Mouse (Mus musculus) adrenal gland, postnatal 10 days (tissue): Measurements from ENCODE around the gene Olfr262. TPM values are rescaled to one million over a fixed set of nuclear protein-coding genes. Genes with fewer than 3 reads are reported as not detected.
"Not testable (repeated sequence)": the region's sequence is repeated elsewhere in the genome, so short reads cannot be mapped to it uniquely, and the experiment has no call there.

Experiments
- DNase-seq: peaks from one replicate; pipeline ENCODE4 v3.0.0; 2021; ENCODE audit warnings: mixed read lengths
- long read RNA-seq, 2 experiments: library from polyadenylated mRNA; stranded (forward); transcript quantifications; one replicate each; pipeline ENCODE4 v2.0.0; 2021
- total RNA-seq, 2 experiments: library from RNA; stranded (reverse); gene quantifications; 2 replicates each; pipeline ENCODE4 v1.2.3; 2021

Gene Olfr262
- total RNA-seq: not detected
- long read RNA-seq, experiment 1: 0 reads
- long read RNA-seq, experiment 2: 0 reads

- no peak for DNase-seq
These were observed at the start of gene Olfr262 for GRCm38 (mm10) chr19:12241559-12241958. TSS of gene Olfr262 (minus strand) at chr19:12241659.

GRCm38 (mm10) chr19:12279554-12279953 is 38.1 kb upstream of the Olfr262 start, which contains the start of gene Olfr1434:
TSS of gene Olfr1434 (plus strand) at chr19:12279854.
- DNase-seq: no peak

- no peak for DNase-seq
These were observed 19.3 kb upstream of the Olfr262 start, which contains the start of gene Olfr235 for GRCm38 (mm10) chr19:12260732-12261131. TSS of gene Olfr235 (plus strand) at chr19:12261032.

- DNase-seq: not testable (repeated sequence)
These were observed 9.0 kb downstream of the Olfr262 start, which contains the start of gene Olfr1432 for GRCm38 (mm10) chr19:12232496-12232895. TSS of gene Olfr1432 (minus strand) at chr19:12232596.

GRCm38 (mm10) chr19:12200334-12200733 is 41.1 kb downstream of the Olfr262 start, which contains the start of gene Olfr1431:
TSS of gene Olfr1431 (plus strand) at chr19:12200634.
- no peak for DNase-seq

GRCm38 (mm10) chr19:12199076-12199475 is 42.4 kb downstream of the Olfr262 start:
- not testable (repeated sequence) for DNase-seq

Other genes with a start within 250 kb of the Olfr262 start
- gene Olfr1423, start 200.3 kb downstream of the Olfr262 start, total RNA-seq: not detected
- gene Olfr1424, start 179.0 kb downstream of the Olfr262 start, total RNA-seq: not detected
- gene Olfr1425, start 163.9 kb downstream of the Olfr262 start, total RNA-seq: not detected
- not detected for gene Olfr1426, start 149.6 kb downstream of the Olfr262 start, total RNA-seq
- not detected for gene Olfr1427, start 138.3 kb downstream of the Olfr262 start, total RNA-seq
- not detected for gene Olfr1428, start 125.8 kb downstream of the Olfr262 start, total RNA-seq
- gene Olfr76, start 118.5 kb downstream of the Olfr262 start, total RNA-seq: not detected
- gene Olfr1555-ps1, start 71.5 kb downstream of the Olfr262 start, total RNA-seq: not detected
- gene Olfr1431, start 41.0 kb downstream of the Olfr262 start, total RNA-seq: not detected
- not detected for gene Olfr1432, start 9.1 kb downstream of the Olfr262 start, total RNA-seq
- gene Olfr235, start 19.4 kb upstream of the Olfr262 start, total RNA-seq: not detected
- gene Olfr1434, start 38.2 kb upstream of the Olfr262 start, total RNA-seq: not detected
- gene Olfr1436, start 57.5 kb upstream of the Olfr262 start, total RNA-seq: not detected
- not detected for gene Olfr1437, start 83.4 kb upstream of the Olfr262 start, total RNA-seq
- gene Olfr1438-ps1, start 94.3 kb upstream of the Olfr262 start, total RNA-seq: not detected
- not detected for gene Olfr1440, start 145.6 kb upstream of the Olfr262 start, total RNA-seq
- gene Olfr1441, start 175.8 kb upstream of the Olfr262 start, total RNA-seq: not detected
- gene Pfpl, start 186.2 kb upstream of the Olfr262 start, total RNA-seq: not detected
- 10 to 100 TPM; 15.1 to 16.1 TPM for gene Mpeg1, start 219.1 kb upstream of the Olfr262 start, total RNA-seq